Mouse (Mus musculus) liver, postnatal 0 days (tissue): Measurements from ENCODE around the gene Hexim1. TPM values are rescaled to one million over a fixed set of nuclear protein-coding genes. Genes with fewer than 3 reads are reported as not detected.

Source experiments
- ATAC-seq: fragments of 200-750 bp; cut with Nextera tagmentation; 2 replicates; pipeline ENCODE4 v1.8.0; 2017; ENCODE audit warnings: mild to moderate bottlenecking, moderate library complexity
- DNase-seq: peaks from one replicate; pipeline ENCODE4 v3.0.0-alpha.2; 2016
- H3K27ac ChIP-seq: fragments of 300-500 bp; sonication (generic); 2 replicates; pipeline ENCODE4 v1.5.1; 2014; ENCODE audit warnings: antibody characterized with exemption, moderate library complexity, mild to moderate bottlenecking, low read depth
- H3K27me3 ChIP-seq: fragments of 300-500 bp; sonication (generic); 2 replicates; pipeline ENCODE4 v1.6.1; 2014; ENCODE audit warnings: low read length, control low read depth, mixed read lengths; ENCODE audit not compliant: insufficient read depth
- H3K36me3 ChIP-seq: fragments of 300-500 bp; sonication (generic); replicated peaks from 2 replicates; pipeline ENCODE4 v1.6.1; 2014; ENCODE audit warnings: mild to moderate bottlenecking, control low read depth, low read length, moderate library complexity, mixed read lengths; ENCODE audit not compliant: insufficient read depth
- H3K4me1 ChIP-seq: fragments of 300-500 bp; sonication (generic); 2 replicates; pipeline ENCODE4 v1.6.1; 2014; ENCODE audit warnings: antibody characterized with exemption, mild to moderate bottlenecking, control low read depth; ENCODE audit not compliant: insufficient read depth
- H3K4me2 ChIP-seq: fragments of 300-500 bp; sonication (generic); 2 replicates; pipeline ENCODE4 v1.6.1; 2014; ENCODE audit warnings: low read depth, mild to moderate bottlenecking, low read length, moderate library complexity, mixed read lengths
- H3K4me3 ChIP-seq: fragments of 300-500 bp; sonication (generic); 2 replicates; pipeline ENCODE4 v1.5.1; 2014; ENCODE audit warnings: low read depth, low read length
- H3K9ac ChIP-seq: fragments of 300-500 bp; sonication (generic); replicated peaks from 2 replicates; pipeline ENCODE4 v1.6.1; 2014; ENCODE audit warnings: mild to moderate bottlenecking, moderate library complexity
- H3K9me3 ChIP-seq: fragments of 300-500 bp; sonication (generic); 2 replicates; pipeline ENCODE4 v1.6.1; 2016; ENCODE audit warnings: mild to moderate bottlenecking, control low read depth, low read length, mixed read lengths
- CTCF ChIP-seq: sonication (generic); IDR thresholded peaks from 2 replicates; pipeline ENCODE4 v1.5.1; 2016; ENCODE audit warnings: antibody characterized with exemption, low read depth
- EP300 ChIP-seq: IDR thresholded peaks from 2 replicates; pipeline ENCODE4 v1.6.1; 2016; ENCODE audit warnings: antibody characterized with exemption, low read depth, mild to moderate bottlenecking
- WGBS: fragments of 180-500 bp; shearing (Covaris S2); extraction: QIAGEN DNeasy Blood & Tissue Kit; methylation state at CpG from one replicate; pipeline ENCODE4 v1.1.7; 2014; ENCODE audit not compliant: insufficient replicate concordance; 5-methylcytosine and 5-hydroxymethylcytosine counted together
- polyA plus RNA-seq: library from polyadenylated mRNA; unstranded; fragments of >200 nt; fragmentation: Nextera tagmentation; extraction: Ambion mirVana; gene quantifications from 2 replicates; pipeline ENCODE4 v1.2.1, GENCODE M21; 2015

The Hexim1 gene
- polyA plus RNA-seq, 1 experiment from 2014 or later = 2.7 TPM

DNA sequence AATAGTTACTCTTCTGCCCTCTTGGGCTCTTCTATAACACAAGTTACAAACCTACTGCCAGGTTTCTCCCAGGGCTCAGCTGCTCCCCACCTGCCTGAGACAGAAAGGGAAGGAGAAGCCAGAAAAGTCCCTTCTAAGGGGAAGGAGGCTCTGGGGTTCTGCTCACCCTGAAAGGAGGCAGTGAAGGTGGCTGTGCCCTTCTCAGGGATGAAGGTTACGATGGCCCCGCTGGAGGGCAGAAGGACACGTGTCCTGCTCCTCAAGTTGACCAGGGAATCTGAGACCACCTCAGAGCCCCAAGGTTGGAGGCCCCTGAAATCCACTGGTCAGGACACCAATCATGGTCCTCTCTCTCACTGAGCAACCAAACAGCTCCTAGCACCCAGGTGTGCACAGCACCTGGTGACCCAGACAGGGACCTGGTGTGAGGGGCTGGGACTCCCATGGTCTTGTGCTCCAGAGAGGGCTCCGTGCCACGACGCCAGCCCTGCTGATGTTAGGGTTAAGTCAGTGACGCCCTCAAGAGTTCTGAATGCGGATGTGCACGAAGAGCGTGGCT lies 45.6 kb upstream of the Hexim1 start:
- H3K36me3 ChIP-seq = peaks cover 40% of the 10 kb centered on the region
- 94% methylated on average over 10 of the region's 10 CpGs for WGBS
- DNase-seq = no peak
- no peak overlapping the region for H3K4me2 ChIP-seq
- H3K9me3 ChIP-seq = no peaks in the 10 kb centered on the region
- no peaks in the 10 kb centered on the region for H3K27me3 ChIP-seq
- H3K4me1 ChIP-seq = no peaks in the 10 kb centered on the region
- TF ChIP-seq CTCF (no peak), EP300 (no peak)
- H3K27ac ChIP-seq = no peak overlapping the region
- no peak overlapping the region for H3K4me3 ChIP-seq
- ATAC-seq = no peak
- H3K9ac ChIP-seq = no peak overlapping the region

DNA sequence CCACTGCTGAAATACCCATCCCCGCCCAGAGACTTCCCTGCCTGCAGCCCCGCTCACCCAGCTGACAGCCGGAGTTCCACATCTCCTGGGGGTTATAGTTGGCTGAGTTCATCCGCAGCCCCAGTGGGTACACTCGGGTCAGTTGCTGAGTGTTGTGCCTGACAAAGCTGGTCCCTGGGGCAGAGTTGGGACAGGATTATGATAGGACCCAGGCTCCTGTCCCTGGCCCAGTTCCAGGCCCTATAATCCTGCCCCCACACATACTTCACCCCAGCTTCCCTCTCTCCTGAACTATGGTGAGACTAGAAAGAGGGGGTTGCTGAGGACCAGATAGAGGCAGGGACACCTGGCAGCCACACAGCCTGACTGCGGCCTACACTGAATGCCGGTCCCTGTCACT lies 42.4 kb upstream of the Hexim1 start:
- Histone ChIP-seq H3K4me1 (no peaks in the 10 kb centered on the region), H3K4me2 (no peak overlapping the region), H3K4me3 (no peak overlapping the region), H3K9me3 (no peaks in the 10 kb centered on the region), H3K27me3 (no peaks in the 10 kb centered on the region), H3K36me3 (peaks cover 8% of the 10 kb centered on the region; the same call in 1 of the 2 replicates), H3K27ac (no peak overlapping the region), H3K9ac (no peak overlapping the region)
- TF ChIP-seq CTCF (no peak), EP300 (no peak)
- ATAC-seq (no peak), DNase-seq (no peak)
- WGBS = 86% methylated on average over 7 of the region's 7 CpGs

DNA sequence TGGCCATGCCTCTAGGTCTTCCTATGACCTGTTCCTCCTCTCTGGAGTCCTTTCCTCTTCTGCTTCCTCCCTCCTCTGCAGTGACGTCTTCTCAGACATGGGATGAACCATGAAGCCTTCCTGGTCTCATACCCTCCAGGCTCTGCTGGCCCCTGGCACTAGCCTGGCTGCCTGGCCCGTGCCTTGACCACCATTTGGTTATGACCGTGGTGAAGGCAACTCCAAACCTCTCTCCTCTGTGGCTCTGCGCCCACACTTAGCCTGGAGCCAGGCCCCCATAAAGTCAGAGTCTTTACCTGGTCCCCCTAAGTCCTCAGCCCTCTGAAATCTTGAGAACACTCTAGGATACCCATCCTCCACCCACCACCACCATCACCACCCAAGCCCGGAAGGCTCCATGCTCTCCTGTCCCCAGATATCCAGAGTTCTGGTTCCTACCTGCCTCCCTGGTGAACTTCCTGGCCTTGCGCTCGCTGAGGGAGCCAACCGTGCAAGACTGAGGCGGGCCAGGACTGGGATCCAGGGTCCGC lies 41.8 kb upstream of the Hexim1 start:
- H3K4me2 ChIP-seq = no peak overlapping the region
- H3K4me1 ChIP-seq = no peaks in the 10 kb centered on the region
- DNase-seq (no peak), ATAC-seq (no peak)
- no peaks in the 10 kb centered on the region for H3K9me3 ChIP-seq
- no peak overlapping the region for H3K9ac ChIP-seq
- H3K4me3 ChIP-seq = no peak overlapping the region
- peaks cover 3% of the 10 kb centered on the region; the same call in 1 of the 2 replicates for H3K36me3 ChIP-seq
- TF ChIP-seq EP300 (no peak), CTCF (no peak)
- H3K27ac ChIP-seq = no peak overlapping the region
- no peaks in the 10 kb centered on the region for H3K27me3 ChIP-seq
- 75% methylated on average over 10 of the region's 10 CpGs for WGBS

DNA sequence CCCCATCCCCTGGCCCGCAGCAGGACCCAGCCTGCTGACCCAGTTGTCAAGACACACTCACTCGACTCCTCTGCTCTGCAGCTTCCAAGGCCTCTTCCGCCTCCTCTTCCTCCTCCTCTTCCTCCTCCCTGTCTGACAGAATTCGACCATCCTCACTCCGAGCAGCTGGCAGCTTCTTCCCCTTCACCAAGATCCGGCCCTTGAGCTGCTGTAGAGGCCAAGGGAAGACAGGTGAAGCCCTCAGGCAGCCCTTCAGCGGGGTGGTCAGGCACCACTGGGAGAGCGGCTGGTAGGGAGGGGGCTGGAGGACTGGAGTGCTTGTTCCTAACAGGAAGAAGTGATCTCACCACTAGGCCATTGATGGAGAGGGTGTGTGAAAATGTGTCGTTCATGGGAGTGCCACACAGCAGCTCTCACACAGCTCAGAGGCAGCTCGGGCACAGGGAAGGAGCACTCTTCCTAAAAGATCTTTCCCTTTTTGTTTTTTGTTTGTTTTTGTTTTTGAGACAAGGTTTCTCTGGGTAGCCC lies 41.2 kb upstream of the Hexim1 start:
- DNase-seq (no peak), ATAC-seq (no peak)
- H3K4me1 ChIP-seq = no peaks in the 10 kb centered on the region
- H3K9me3 ChIP-seq = no peaks in the 10 kb centered on the region
- no peak overlapping the region for H3K9ac ChIP-seq
- H3K36me3 ChIP-seq = peaks cover 2% of the 10 kb centered on the region; the same call in 1 of the 2 replicates
- TF ChIP-seq CTCF (no peak), EP300 (no peak)
- WGBS = 38% methylated on average over 10 of the region's 10 CpGs
- H3K4me2 ChIP-seq = no peak overlapping the region
- peaks cover under 1% of the 10 kb centered on the region; the same call in 1 of the 2 replicates for H3K27me3 ChIP-seq
- no peak overlapping the region for H3K4me3 ChIP-seq
- H3K27ac ChIP-seq = no peak overlapping the region

DNA sequence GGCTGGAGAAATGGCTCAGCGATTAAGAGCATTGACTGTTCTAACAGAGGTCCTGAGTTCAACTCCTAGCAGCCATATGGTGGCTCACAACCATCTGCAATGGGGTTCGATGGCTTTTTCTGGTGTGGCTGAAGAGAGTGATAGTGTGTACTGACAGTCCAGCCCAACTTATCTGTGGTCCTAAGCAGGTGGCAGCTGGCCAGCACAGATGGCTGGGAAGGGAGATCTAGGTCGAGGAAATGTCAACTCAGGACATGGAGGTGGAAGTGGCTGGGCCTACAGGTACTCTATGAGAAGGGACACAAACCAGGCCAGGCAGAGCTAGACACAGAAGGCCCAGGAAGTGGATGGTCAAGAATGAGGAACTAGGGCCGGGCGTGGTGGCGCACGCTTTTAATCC lies 40.0 kb upstream of the Hexim1 start:
- 56% methylated on average over 7 of the region's 7 CpGs for WGBS
- Histone ChIP-seq H3K9me3 (no peaks in the 10 kb centered on the region), H3K9ac (no peak overlapping the region), H3K36me3 (no peaks in the 10 kb centered on the region), H3K27me3 (peaks cover 12% of the 10 kb centered on the region), H3K4me1 (peaks cover 9% of the 10 kb centered on the region), H3K4me2 (no peak overlapping the region), H3K27ac (no peak overlapping the region), H3K4me3 (no peak overlapping the region)
- TF ChIP-seq CTCF (no peak), EP300 (peak; percentile 33; the same call in 1 of the 2 replicates)
- ATAC-seq = peak; percentile 27; the same call in 1 of the 2 replicates
- DNase-seq = no peak

DNA sequence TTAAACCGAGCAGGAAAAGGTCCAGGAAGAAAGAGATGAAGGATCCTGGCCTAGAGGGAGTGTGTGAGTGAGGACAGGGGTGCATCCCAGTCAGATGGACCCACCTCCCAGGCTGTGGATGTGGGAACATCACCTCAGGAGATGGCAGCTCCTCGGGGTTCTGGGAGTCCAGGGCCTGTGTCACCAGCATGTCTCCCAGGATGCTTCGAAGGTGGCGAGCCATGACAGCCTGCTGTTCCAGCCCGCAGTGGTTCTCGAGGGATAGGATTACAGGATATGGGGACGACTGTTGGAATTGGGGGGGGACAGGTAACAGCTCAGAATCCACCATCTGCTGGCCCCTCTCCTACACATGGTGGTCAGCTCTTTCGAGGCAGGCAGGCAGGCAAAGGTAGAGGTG lies 39.5 kb upstream of the Hexim1 start:
- Histone ChIP-seq H3K27me3 (peaks cover 12% of the 10 kb centered on the region), H3K9me3 (no peaks in the 10 kb centered on the region), H3K9ac (no peak overlapping the region), H3K4me3 (no peak overlapping the region), H3K27ac (no peak overlapping the region), H3K36me3 (no peaks in the 10 kb centered on the region), H3K4me2 (no peak overlapping the region), H3K4me1 (peaks cover 9% of the 10 kb centered on the region)
- no peak for ATAC-seq
- 73% methylated on average over 8 of the region's 8 CpGs for WGBS
- no peak for DNase-seq
- TF ChIP-seq EP300 (no peak), CTCF (no peak)
